Mouse (Mus musculus) embryonic facial prominence, embryonic 10.5 days (tissue): ENCODE data around the gene Nek2. TPM values are rescaled to one million over a fixed set of nuclear protein-coding genes. Genes with fewer than 3 reads are reported as not detected.

Experiments
- DNase-seq: peaks from one replicate; pipeline ENCODE4 v3.0.0-alpha.2; 2017; ENCODE audit warnings: low spot score
- H3K27ac ChIP-seq: fragments of 300-500 bp; sonication (generic); replicated peaks from 2 replicates; pipeline ENCODE4 v1.5.1; 2016; ENCODE audit warnings: mild to moderate bottlenecking
- H3K27me3 ChIP-seq: fragments of 300-500 bp; sonication (generic); replicated peaks from 2 replicates; pipeline ENCODE4 v1.6.1; 2016; ENCODE audit warnings: low read depth, mild to moderate bottlenecking; ENCODE audit not compliant: poor library complexity, severe bottlenecking
- H3K36me3 ChIP-seq: fragments of 300-500 bp; sonication (generic); replicated peaks from 2 replicates; pipeline ENCODE4 v1.6.1; 2016; ENCODE audit warnings: mild to moderate bottlenecking, moderate library complexity
- H3K4me1 ChIP-seq: fragments of 300-500 bp; sonication (generic); 2 replicates; pipeline ENCODE4 v1.6.1; 2016
- H3K4me3 ChIP-seq: fragments of 300-500 bp; sonication (generic); 2 replicates; pipeline ENCODE4 v1.5.1; 2016; ENCODE audit warnings: mild to moderate bottlenecking, moderate library complexity
- H3K9me3 ChIP-seq: fragments of 300-500 bp; sonication (generic); 2 replicates; pipeline ENCODE4 v1.6.1; 2016; ENCODE audit warnings: mild to moderate bottlenecking
- WGBS: fragments of 180-500 bp; shearing (Covaris S2); methylation state at CpG from one replicate; pipeline ENCODE4 v1.1.7; 2016; 5-methylcytosine and 5-hydroxymethylcytosine counted together
- polyA plus RNA-seq: library from polyadenylated mRNA; unstranded; fragments of >200 nt; fragmentation: Nextera tagmentation; extraction: Ambion mirVana; gene quantifications from 2 replicates; pipeline ENCODE4 v1.2.1, GENCODE M21; 2016

Nek2 gene
- polyA plus RNA-seq, 1 experiment from 2014 or later = 60.0 TPM

DNA sequence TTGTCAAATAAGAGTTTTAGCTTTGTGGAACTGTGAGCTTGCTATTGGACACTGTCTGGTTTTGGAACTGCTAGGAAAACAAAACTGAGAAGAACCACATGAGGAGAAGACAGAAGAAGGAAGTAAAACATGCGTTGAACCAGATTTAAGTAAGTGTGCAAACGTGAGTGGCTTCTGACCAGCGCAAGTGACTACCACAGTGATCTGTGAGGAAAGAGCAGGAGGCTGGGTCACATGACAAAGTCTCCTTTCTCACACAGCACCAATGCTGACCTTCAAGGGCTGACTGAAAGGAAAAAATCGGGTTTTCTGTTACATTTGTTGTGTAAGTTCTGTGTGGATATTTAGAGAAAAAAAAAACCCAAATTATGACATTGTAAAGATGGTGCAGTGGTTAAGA is 28.3 kb downstream of the Nek2 start:
- H3K27ac ChIP-seq = no peak overlapping the region
- H3K4me1 ChIP-seq = no peaks in the 10 kb centered on the region
- no peaks in the 10 kb centered on the region for H3K27me3 ChIP-seq
- no peaks in the 10 kb centered on the region for H3K36me3 ChIP-seq
- no peak overlapping the region for H3K4me3 ChIP-seq
- no peaks in the 10 kb centered on the region for H3K9me3 ChIP-seq
- whole genome bisulfite sequencing = 73% methylated on average over 4 of the region's 4 CpGs
- DNase-seq = no peak

DNA sequence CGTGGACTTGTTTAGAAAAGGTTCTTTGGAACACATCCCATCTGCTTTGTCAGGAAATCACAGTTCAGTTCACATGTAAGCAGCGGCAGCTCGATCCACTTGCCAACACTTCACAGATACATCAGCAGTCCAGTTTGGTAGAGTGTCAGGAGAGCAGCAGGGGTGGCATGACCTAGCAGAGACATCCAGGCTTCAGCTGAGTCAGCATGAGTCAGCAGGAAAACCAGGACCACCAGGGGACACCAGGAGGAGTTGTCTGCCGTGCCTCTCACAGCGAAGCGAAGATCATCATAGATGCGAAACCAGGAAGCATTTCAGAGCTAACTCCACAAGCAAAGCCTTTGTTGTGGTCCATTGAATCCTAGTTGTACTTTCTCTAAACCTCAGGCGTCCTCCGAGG is 32.2 kb downstream of the Nek2 start:
- Histone ChIP-seq H3K27ac (no peak overlapping the region), H3K4me1 (peaks cover 5% of the 10 kb centered on the region; the same call in 1 of the 2 replicates), H3K36me3 (no peaks in the 10 kb centered on the region), H3K27me3 (no peaks in the 10 kb centered on the region), H3K9me3 (no peaks in the 10 kb centered on the region), H3K4me3 (no peak overlapping the region)
- WGBS = 90% methylated on average over 9 of the region's 9 CpGs
- no peak for DNase-seq

DNA sequence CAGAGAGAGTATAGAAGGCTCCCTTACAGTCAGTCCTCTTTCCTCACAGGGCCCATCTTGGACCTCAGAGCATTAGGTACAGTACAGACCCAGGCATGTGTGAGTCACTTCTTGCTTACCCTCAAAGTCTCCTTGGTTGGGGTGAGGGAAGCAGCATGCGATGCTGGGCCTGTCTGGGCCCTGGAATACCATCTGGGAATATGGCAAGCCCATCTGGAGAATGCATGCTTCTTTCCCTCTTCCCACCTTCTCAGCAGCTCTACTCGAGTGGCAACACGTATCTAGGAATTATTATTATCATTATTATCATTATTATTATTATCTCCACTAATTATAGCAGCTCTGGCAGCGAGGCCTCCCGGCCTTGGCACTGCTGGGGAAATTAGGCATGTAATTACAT is 33.5 kb downstream of the Nek2 start:
- no peaks in the 10 kb centered on the region for H3K27me3 ChIP-seq
- H3K9me3 ChIP-seq = no peaks in the 10 kb centered on the region
- H3K27ac ChIP-seq = no peak overlapping the region
- peaks cover 5% of the 10 kb centered on the region; the same call in 1 of the 2 replicates for H3K4me1 ChIP-seq
- 77% methylated on average over 5 of the region's 5 CpGs for WGBS
- no peaks in the 10 kb centered on the region for H3K36me3 ChIP-seq
- no peak overlapping the region for H3K4me3 ChIP-seq
- no peak for DNase-seq

DNA sequence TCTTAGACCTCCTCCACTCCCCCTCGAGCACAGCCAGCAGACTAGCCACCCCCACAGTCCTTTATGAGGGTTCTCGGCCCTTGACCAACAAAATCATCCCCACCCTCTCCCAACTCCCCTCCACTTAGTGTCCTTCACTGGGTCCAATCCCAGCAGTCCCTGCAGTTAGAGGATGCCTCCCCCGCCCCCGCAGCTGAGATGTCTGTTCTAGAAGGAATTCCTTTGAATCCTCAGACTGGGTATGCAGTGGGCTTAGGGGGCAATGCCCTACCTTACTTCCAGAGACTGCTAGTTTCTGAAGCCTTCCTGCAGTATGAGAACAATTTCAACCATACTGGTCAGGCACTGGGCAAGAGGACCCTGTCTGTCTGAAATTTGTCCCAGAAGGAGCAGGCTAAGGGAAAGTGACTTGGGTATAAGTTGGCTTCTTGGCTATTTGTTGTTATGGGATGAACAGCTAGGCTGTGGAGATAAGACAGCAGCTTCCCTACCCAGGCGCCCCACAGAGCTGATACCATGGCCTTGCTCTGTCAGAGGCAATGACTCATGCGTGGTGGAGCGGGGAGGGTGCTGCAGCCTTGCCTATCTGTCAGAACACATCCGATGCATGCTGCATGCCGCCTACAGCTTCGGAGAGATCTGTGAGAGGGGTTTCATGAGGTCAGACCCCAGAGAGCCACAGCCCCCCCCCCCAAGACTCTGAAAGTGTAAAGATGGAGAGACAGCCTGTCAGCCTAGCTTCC is 34.1 kb downstream of the Nek2 start:
- H3K4me3 ChIP-seq = no peak overlapping the region
- H3K9me3 ChIP-seq = no peaks in the 10 kb centered on the region
- no peaks in the 10 kb centered on the region for H3K27me3 ChIP-seq
- H3K4me1 ChIP-seq = peaks cover 5% of the 10 kb centered on the region; the same call in 1 of the 2 replicates
- WGBS = 77% methylated on average over 10 of the region's 10 CpGs
- H3K27ac ChIP-seq = 0 out of 2 replicates have a peak overlapping the region, but pooled peaks have one; percentile 16
- DNase-seq = no peak
- no peaks in the 10 kb centered on the region for H3K36me3 ChIP-seq

DNA sequence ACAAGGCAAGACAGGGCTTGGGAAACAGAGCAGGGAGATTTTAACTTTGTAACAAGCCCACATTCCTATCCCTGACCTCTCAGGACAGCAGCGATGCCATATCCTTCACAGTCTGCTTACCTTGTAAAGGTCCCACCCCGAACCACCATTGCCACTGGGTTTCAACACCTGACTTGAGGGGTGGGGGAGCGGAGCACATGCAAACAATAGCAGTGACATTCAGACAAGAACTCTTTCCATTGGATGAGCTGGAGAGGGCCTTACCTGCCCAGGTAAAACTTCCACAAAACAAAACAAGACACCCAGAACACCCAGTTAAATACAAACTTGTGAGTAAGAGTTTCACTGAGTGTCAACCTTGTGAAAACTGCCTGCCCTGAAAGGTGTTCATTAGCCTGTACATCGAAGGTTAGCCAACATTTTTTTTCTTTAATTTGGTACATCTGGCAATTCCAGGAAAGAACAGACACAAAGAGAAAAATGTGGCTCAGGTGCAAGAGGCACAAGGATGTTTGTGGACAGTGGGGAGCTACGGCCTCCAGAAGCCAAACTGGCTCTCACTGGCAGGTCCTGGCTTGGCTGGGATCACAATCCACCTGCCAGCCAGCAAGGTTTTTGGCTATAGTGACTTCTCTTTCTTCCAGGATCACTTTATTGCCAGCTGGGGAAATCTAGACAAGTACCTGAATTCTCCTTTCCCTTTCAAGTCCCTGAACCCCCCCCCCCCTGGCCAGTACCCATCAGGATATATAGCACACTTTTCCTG is 35.8 kb downstream of the Nek2 start:
- 79% methylated on average over 5 of the region's 5 CpGs for WGBS
- DNase-seq = no peak
- no peak overlapping the region for H3K27ac ChIP-seq

DNA sequence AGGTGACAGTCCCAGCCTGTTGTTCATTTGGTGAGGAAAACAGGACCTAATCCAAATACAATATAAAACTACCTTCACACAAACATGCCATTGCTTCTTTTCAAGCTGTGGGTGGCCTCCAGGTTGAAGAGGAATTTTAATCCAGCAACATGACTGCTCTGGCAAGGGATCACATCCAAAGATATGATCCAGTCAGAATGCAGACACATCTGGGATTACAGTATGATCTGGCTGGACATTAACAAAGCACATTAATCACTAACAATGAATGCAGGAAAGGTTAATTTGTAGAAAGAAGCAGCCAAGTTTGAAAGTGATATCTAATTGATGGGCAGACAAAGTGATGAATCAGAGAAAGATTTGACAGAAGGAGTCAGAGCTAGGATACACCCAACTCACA is 36.9 kb downstream of the Nek2 start:
- Histone ChIP-seq H3K4me3 (no peak overlapping the region), H3K27ac (no peak overlapping the region), H3K36me3 (no peaks in the 10 kb centered on the region), H3K4me1 (peaks cover 7% of the 10 kb centered on the region), H3K27me3 (no peaks in the 10 kb centered on the region), H3K9me3 (no peaks in the 10 kb centered on the region)
- DNase-seq = no peak

More for the DNA sequence above, 35.8 kb downstream of the Nek2 start:
- H3K27me3 ChIP-seq = no peaks in the 10 kb centered on the region
- H3K4me3 ChIP-seq = no peak overlapping the region
- H3K36me3 ChIP-seq = no peaks in the 10 kb centered on the region
- peaks cover 5% of the 10 kb centered on the region; the same call in 1 of the 2 replicates for H3K4me1 ChIP-seq
- no peaks in the 10 kb centered on the region for H3K9me3 ChIP-seq

DNA sequence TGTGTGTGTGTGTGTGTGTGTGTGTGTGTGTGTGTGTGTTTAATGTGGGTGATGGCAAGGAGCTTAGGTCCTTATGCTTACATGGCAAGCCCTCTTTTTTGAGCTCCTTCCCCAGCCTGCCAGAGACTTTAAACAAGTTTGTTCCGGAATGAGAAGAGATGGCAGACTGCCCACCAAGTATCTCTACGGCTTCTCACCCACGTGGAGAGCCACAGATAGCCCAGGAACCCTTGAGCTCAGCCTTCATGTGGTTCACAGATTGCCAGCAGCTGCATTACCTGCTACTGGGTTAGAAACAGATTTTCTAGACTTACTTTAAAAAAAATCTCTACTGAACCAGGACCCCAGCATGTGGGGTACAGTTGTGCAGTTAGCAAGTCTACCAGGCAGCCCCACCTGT is 38.6 kb downstream of the Nek2 start:
- H3K9me3 ChIP-seq = no peaks in the 10 kb centered on the region

DNA sequence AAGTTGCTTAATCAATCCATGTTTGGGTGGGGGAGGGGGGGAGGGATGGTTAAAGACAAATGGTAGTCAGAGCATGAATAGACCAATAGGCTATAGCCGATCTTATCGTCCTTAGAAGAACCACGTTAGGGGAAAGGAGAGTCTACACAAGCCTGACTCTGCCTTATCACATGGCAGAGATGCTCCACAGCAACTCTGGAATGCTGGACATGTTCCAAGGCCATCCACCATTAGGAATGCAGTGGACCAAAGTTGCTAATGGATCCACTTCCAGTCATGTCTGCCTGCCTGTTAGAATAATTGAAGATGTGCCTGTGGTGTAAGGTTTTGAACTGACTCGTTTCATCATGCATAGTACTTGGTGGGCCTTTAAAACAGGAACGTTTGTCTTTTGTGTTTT is 40.0 kb downstream of the Nek2 start:
- H3K36me3 ChIP-seq = no peaks in the 10 kb centered on the region
- no peaks in the 10 kb centered on the region for H3K27me3 ChIP-seq
- H3K4me1 ChIP-seq = peaks cover 3% of the 10 kb centered on the region; the same call in 1 of the 2 replicates
- no peak overlapping the region for H3K27ac ChIP-seq
- no peaks in the 10 kb centered on the region for H3K9me3 ChIP-seq
- H3K4me3 ChIP-seq = no peak overlapping the region
- 89% methylated on average over 5 of the region's 5 CpGs for WGBS
- no peak for DNase-seq

More for the DNA sequence above, 38.6 kb downstream of the Nek2 start:
- Histone ChIP-seq H3K4me1 (peaks cover 7% of the 10 kb centered on the region), H3K27ac (no peak overlapping the region), H3K4me3 (no peak overlapping the region), H3K36me3 (no peaks in the 10 kb centered on the region), H3K27me3 (no peaks in the 10 kb centered on the region)
- WGBS = 92% methylated on average over 3 of the region's 3 CpGs
- no peak for DNase-seq

DNA sequence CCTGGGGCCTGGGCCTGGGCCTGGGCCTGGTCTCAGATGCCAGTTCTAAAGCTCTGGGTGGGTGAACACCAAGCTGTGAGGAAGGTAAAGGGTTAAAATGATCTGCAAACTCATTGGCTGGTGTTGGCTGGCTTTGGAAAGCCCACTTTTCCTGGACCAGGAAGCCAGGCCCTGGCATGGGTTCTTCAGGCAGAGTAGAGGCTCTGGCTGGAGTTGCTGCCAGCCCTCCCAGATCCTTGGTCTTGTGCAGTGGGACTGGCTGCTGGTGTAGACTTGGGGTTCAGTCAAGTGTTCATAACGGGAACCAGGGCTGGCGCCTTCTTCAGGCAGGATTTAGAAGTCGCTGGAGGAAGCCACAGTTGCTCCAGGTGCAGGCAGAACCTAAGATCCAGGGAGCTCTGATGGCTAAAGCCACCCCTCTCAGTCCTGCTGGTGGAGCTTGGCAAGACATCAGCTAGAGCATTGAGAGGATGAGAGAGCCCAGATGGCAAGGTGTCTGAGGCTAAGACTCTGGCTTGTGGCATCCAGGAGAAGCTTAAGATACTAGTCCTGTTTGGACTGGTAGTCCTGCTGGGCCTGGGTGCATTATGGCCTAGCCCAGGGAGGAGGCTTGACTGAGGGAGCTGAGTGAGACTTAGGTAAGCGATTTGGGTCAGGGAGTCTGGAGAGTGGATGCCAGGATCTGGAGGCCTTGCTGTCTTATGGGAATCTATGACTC is 42.7 kb downstream of the Nek2 start:
- Histone ChIP-seq H3K4me3 (no peak overlapping the region), H3K36me3 (no peaks in the 10 kb centered on the region), H3K9me3 (no peaks in the 10 kb centered on the region), H3K27me3 (no peaks in the 10 kb centered on the region), H3K4me1 (peaks cover 3% of the 10 kb centered on the region; the same call in 1 of the 2 replicates), H3K27ac (no peak overlapping the region)
- DNase-seq = no peak
- 78% methylated on average over 4 of the region's 4 CpGs for WGBS

DNA sequence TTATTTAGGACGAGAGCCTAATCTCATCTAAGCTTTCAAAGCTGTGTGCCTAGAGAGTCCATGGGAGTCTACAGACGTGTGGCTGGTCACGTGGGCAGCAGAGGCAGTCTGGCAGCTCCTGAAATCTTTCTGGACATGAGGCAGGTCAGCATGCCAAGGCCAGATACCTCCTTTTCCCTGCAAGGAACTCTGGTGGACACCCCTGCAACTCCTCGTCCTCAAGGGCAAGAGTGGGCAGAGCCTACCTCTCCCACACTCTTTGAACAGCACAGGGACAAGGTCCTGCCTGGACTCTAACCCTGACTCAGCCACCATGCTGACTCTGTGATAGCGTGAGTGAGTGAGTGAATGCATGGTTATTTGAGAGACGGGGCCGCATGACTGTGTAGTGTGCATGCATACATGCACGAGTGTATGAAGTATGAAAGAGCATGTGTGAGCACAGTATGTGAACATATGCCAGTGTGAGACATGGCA is 43.3 kb downstream of the Nek2 start:
- no peak for DNase-seq
- 85% methylated on average over 8 of the region's 8 CpGs for WGBS
- H3K4me1 ChIP-seq = peaks cover 3% of the 10 kb centered on the region; the same call in 1 of the 2 replicates
- H3K27me3 ChIP-seq = no peaks in the 10 kb centered on the region
- no peak overlapping the region for H3K4me3 ChIP-seq
- H3K9me3 ChIP-seq = no peaks in the 10 kb centered on the region
- H3K36me3 ChIP-seq = no peaks in the 10 kb centered on the region
- H3K27ac ChIP-seq = no peak overlapping the region

DNA sequence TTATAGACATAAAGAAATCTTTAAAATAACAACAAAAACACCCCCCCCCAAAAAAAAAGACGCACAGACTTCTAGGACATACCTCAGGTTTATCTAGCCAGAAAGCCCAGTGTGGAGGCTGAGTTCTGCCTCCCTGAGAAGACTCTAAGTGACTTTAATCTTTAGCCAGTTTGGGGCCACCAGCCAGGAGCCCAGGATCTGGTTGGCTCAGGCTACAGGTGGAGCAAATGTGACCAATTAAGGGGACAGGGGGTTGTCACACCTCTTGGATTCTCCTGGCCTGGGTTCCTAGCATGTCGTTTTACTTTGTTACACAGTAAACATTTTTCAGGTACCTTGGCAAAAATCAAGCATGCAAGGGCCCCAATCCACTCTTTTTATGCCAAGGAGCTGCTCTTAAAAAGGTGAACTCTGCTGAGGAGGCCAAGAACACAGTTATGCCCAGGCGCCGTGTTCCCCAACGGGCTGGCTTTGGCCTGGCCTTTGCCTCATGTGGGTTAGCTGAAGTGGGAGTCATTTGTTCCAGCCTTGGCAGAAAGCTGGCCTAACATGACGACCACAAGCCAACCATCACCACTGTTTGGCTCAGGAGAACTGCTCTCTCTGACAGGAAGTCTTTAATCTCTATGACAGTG is 50.9 kb downstream of the Nek2 start:
- no peaks in the 10 kb centered on the region for H3K9me3 ChIP-seq
- no peak overlapping the region for H3K27ac ChIP-seq
- no peaks in the 10 kb centered on the region for H3K36me3 ChIP-seq
- no peaks in the 10 kb centered on the region for H3K27me3 ChIP-seq
- peaks cover 6% of the 10 kb centered on the region; the same call in 1 of the 2 replicates for H3K4me1 ChIP-seq
- 87% methylated on average over 6 of the region's 6 CpGs for WGBS
- no peak for DNase-seq
- H3K4me3 ChIP-seq = no peak overlapping the region

DNA sequence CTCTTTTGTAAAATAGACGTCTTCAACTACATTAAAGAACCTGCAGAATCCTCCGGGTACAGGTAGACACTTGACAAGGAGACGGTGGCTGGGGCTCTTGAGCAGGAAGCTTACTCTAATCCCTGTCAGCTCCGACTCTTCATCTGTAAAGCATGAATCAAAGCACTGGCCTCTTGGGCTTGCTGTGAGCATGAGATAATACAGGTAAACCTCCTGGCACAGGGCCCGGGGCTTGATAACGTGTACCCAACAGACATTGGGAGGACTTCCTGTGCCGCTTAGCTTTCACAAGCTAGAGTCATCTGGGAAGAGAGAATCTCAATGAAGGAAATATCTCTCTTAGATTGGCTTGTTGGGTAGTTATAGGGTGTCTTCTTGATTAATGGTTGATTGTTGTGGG is 53.8 kb downstream of the Nek2 start:
- H3K9me3 ChIP-seq = no peaks in the 10 kb centered on the region
- no peak overlapping the region for H3K4me3 ChIP-seq
- no peaks in the 10 kb centered on the region for H3K36me3 ChIP-seq
- no peak overlapping the region for H3K27ac ChIP-seq
- peaks cover 19% of the 10 kb centered on the region for H3K4me1 ChIP-seq
- 94% methylated on average over 7 of the region's 7 CpGs for whole genome bisulfite sequencing
- no peaks in the 10 kb centered on the region for H3K27me3 ChIP-seq
- no peak for DNase-seq
